Mouse (Mus musculus): ENCODE measurements around the gene Sult6b2. TPM values are rescaled to one million over a fixed set of nuclear protein-coding genes. Genes with fewer than 3 reads are reported as not detected.

Gene Sult6b2
- polyA plus RNA-seq (2012) = not detected in 2 replicates

GRCm38 (mm10) chr6:142804402-142804801 lies at the start of gene Sult6b2:
Gene Sult6b2 (minus strand): TSS chr6:142804502.

GRCm38 (mm10) chr6:142756507-142757333 lies 47.6 kb downstream of the Sult6b2 start, which contains the start of gene Cmas:
Gene Cmas (plus strand): TSS chr6:142756686.

Other genes with a start within 250 kb of the Sult6b2 start
- gene Kcnj8, start 232.9 kb downstream of the Sult6b2 start, polyA plus RNA-seq (2012) = not detected in 2 replicates
- not detected in 2 replicates for gene Abcc9, start 102.2 kb downstream of the Sult6b2 start, polyA plus RNA-seq (2012)
- gene Cmas, start 47.8 kb downstream of the Sult6b2 start, polyA plus RNA-seq (2012) = 33.3 and 36.6 TPM in 2 replicates
- gene St8sia1, start 159.9 kb upstream of the Sult6b2 start, polyA plus RNA-seq (2012) = 0.06 TPM in 2 replicates